Mouse (Mus musculus) lung, postnatal 0 days (tissue): ENCODE results near the gene Pold3. TPM values are rescaled to one million over a fixed set of nuclear protein-coding genes. Genes with fewer than 3 reads are reported as not detected.

Experiments
- ATAC-seq: fragments of 200-750 bp; cut with Nextera tagmentation; 2 replicates; pipeline ENCODE4 v1.8.0; 2017; ENCODE audit warnings: moderate library complexity
- DNase-seq: peaks from one replicate; pipeline ENCODE4 v3.0.0-alpha.2; 2016; ENCODE audit warnings: low spot score
- H3K27ac ChIP-seq: fragments of 300-500 bp; sonication (generic); 2 replicates; pipeline ENCODE4 v1.5.1; 2014; ENCODE audit warnings: antibody characterized with exemption, mild to moderate bottlenecking, low read length, mixed read lengths
- H3K27me3 ChIP-seq: fragments of 300-500 bp; sonication (generic); replicated peaks from 2 replicates; pipeline ENCODE4 v1.6.1; 2014; ENCODE audit warnings: low read length, mixed read lengths; ENCODE audit not compliant: insufficient read depth
- H3K36me3 ChIP-seq: fragments of 300-500 bp; sonication (generic); 2 replicates; pipeline ENCODE4 v1.6.1; 2014; ENCODE audit warnings: low read length, mixed read lengths; ENCODE audit not compliant: insufficient read depth
- H3K4me1 ChIP-seq: fragments of 300-500 bp; sonication (generic); 2 replicates; pipeline ENCODE4 v1.6.1; 2014; ENCODE audit warnings: antibody characterized with exemption, low read depth, low read length, mixed read lengths; ENCODE audit not compliant: insufficient read depth
- H3K4me2 ChIP-seq: fragments of 300-500 bp; sonication (generic); replicated peaks from 2 replicates; pipeline ENCODE4 v1.6.1; 2014; ENCODE audit warnings: low read depth, mild to moderate bottlenecking, low read length, moderate library complexity, mixed read lengths
- H3K4me3 ChIP-seq: fragments of 300-500 bp; sonication (generic); 2 replicates; pipeline ENCODE4 v1.5.1; 2014; ENCODE audit warnings: low read depth, low read length
- H3K9ac ChIP-seq: fragments of 300-500 bp; sonication (generic); replicated peaks from 2 replicates; pipeline ENCODE4 v1.6.1; 2014; ENCODE audit warnings: low read depth, mild to moderate bottlenecking
- H3K9me3 ChIP-seq: fragments of 300-500 bp; sonication (generic); 2 replicates; pipeline ENCODE4 v1.6.1; 2016; ENCODE audit warnings: low read length, mixed read lengths
- CTCF ChIP-seq: IDR thresholded peaks from 2 replicates; pipeline ENCODE4 v1.5.1; 2016; ENCODE audit warnings: antibody characterized with exemption, mild to moderate bottlenecking
- EP300 ChIP-seq: IDR thresholded peaks from 2 replicates; pipeline ENCODE4 v1.6.1; 2016; ENCODE audit warnings: antibody characterized with exemption, mild to moderate bottlenecking, control low read depth
- WGBS: fragments of 180-500 bp; shearing (Covaris S2); extraction: QIAGEN DNeasy Blood & Tissue Kit; methylation state at CpG from one replicate; pipeline ENCODE4 v1.1.7; 2014; 5-methylcytosine and 5-hydroxymethylcytosine counted together
- polyA plus RNA-seq: library from polyadenylated mRNA; unstranded; fragments of >200 nt; fragmentation: Nextera tagmentation; extraction: Ambion mirVana; gene quantifications from 2 replicates; pipeline ENCODE4 v1.2.1, GENCODE M21; 2015

Pold3 gene
- polyA plus RNA-seq, 1 experiment from 2014 or later: 18.2 TPM

DNA sequence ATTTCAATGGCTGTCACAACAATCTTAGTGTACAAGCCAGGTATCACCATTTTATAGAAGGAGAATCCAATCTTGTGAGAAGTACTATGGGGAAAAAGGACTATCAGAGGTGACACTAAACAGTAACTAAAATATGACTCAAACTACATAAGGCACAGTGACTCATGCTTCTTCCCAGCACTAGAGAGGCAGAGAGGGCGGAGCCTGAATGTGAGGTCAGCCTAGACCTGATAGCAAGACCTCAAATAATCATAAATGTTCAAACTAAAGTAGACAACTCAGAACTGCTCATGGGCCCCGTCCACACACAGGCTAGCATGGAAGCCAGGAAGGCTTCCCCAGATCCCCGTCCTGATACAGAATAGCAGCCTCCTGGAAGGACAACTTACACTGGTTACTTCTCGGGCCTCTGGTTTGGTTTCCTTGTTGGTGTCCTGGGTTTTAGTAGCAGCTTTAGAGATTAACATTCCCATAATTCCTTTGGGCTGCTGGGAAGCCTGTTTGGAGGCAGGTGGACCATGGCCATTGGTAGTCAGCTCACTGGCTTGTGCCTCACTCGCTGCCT, 21.3 kb downstream of the Pold3 start:
- 87% methylated on average over 5 of the region's 5 CpGs for WGBS
- Histone ChIP-seq H3K27me3 (no peaks in the 10 kb centered on the region), H3K36me3 (peaks cover 32% of the 10 kb centered on the region), H3K4me1 (no peaks in the 10 kb centered on the region), H3K27ac (no peak overlapping the region), H3K4me2 (no peak overlapping the region), H3K9ac (no peak overlapping the region), H3K9me3 (no peaks in the 10 kb centered on the region), H3K4me3 (no peak overlapping the region)
- DNase-seq: peak; percentile 14
- ATAC-seq: no peak
- TF ChIP-seq EP300 (no peak), CTCF (no peak)

DNA sequence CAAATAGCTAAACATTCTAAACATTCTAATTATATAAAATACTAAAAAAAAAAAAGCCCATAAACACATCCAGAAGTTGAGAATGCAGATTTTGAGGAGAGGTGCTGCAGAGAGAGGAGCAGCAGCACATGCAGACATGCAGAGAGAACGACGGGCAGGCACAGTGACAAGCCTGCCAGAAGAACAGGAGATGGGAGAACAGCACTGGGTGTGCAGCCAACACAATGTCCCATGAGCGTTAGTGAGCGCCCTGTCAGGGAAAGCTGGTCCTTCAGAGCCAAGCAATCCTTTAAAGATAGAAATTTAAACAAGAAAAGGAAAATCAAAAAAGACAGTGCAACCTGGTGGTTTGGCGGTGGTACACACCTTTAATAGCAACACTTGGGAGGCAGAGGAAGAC, 34.5 kb downstream of the Pold3 start:
- Histone ChIP-seq H3K27ac (no peak overlapping the region), H3K9me3 (no peaks in the 10 kb centered on the region), H3K4me1 (no peaks in the 10 kb centered on the region), H3K4me3 (no peak overlapping the region), H3K9ac (no peak overlapping the region), H3K4me2 (no peak overlapping the region), H3K36me3 (peaks cover 34% of the 10 kb centered on the region), H3K27me3 (no peaks in the 10 kb centered on the region)
- no peak for DNase-seq
- 93% methylated on average over 5 of the region's 5 CpGs for WGBS
- ATAC-seq: no peak
- TF ChIP-seq EP300 (no peak), CTCF (no peak)

DNA sequence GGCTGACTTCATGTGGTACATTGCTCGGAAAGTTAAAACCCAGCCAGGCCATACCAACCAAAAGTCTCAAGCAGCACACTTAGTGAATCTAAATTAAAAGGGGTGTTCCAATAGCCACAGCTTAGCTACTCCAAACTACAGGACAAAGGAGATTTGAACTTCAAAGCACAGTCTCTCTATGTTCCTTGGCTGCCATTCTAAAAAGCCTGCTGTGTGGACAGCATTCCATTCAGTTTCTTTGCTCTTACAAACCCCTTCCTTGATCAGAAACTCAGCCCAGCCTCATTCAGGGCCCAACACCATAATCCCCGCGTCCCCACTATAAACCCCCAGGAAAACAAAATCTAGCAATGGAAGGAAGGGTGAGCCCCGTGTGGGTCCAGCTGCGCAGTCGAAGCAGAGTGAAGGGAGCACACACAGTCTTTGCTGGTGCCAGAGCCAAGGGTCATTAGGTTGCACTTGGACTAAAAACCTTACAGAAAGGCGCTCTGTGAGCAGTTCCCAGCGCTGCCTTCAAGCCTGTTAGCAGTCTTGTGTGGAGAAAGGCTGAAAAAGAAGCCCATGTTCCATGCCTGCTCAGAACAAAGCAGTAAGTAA, 35.1 kb downstream of the Pold3 start:
- no peak for DNase-seq
- Histone ChIP-seq H3K4me3 (no peak overlapping the region), H3K27me3 (no peaks in the 10 kb centered on the region), H3K36me3 (peaks cover 34% of the 10 kb centered on the region), H3K4me1 (no peaks in the 10 kb centered on the region), H3K9me3 (no peaks in the 10 kb centered on the region), H3K4me2 (no peak overlapping the region), H3K9ac (no peak overlapping the region), H3K27ac (no peak overlapping the region)
- WGBS: 96% methylated on average over 8 of the region's 8 CpGs
- no peak for ATAC-seq
- TF ChIP-seq CTCF: no peak
- no peak for TF ChIP-seq EP300

- Histone ChIP-seq H3K9me3 (no peaks in the 10 kb centered on the region), H3K36me3 (peaks cover 24% of the 10 kb centered on the region), H3K9ac (no peak overlapping the region), H3K4me2 (no peak overlapping the region), H3K4me1 (no peaks in the 10 kb centered on the region), H3K4me3 (no peak overlapping the region), H3K27me3 (no peaks in the 10 kb centered on the region), H3K27ac (no peak overlapping the region)
- TF ChIP-seq EP300 (no peak), CTCF (peak; percentile 18; the same call in 1 of the 2 replicates)
- ATAC-seq (no peak), DNase-seq (no peak)
- WGBS: 87% methylated on average over 6 of the region's 6 CpGs
Observed at GRCm38 (mm10) chr7:100083812-100084211, 37.6 kb downstream of the Pold3 start.

- TF ChIP-seq CTCF (no peak), EP300 (no peak)
- 93% methylated on average over 6 of the region's 6 CpGs for WGBS
- no peak for DNase-seq
Observed at GRCm38 (mm10) chr7:100082836-100083235, 38.5 kb downstream of the Pold3 start.

DNA sequence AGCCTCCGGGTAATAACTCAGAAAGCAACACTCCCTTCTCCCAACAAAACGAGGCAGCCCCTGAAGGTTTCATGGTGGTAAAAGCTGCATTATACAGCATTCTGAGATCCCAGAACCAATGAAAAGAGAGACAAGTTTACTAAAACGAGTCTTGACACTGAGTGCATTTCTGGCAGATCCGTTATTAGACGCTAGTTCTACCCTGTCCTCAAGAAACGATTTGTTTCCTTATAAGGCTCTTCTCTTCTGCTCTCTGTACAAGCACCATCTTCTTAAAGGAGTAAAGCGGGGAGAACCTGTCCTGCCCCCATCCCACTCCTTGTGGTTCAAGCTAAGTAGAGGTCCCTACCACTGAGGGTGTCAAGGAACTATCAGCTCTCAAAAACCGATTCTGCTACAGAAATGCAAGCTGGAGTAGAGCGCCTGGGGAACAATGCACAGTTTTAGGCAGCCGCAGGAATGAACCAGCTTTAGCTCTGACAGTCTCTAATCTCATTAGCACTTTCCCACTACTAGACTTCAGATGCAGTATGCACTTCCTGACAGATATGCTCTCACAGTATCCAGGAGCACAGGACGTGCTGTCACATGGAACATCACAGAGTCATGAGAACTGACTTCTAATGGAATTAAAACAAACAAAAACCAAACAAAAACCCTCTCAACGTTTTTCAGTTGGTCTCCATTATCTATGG, 41.1 kb downstream of the Pold3 start:
- 68% methylated on average over 12 of the region's 12 CpGs for WGBS
- Histone ChIP-seq H3K27me3 (no peaks in the 10 kb centered on the region), H3K9me3 (no peaks in the 10 kb centered on the region), H3K4me1 (no peaks in the 10 kb centered on the region), H3K27ac (no peak overlapping the region), H3K4me3 (no peak overlapping the region), H3K4me2 (no peak overlapping the region), H3K36me3 (peaks cover 15% of the 10 kb centered on the region), H3K9ac (no peak overlapping the region)
- no peak for ATAC-seq
- no peak for TF ChIP-seq EP300
- no peak for TF ChIP-seq CTCF
- DNase-seq: no peak

More at GRCm38 (mm10) chr7:100082836-100083235, 38.5 kb downstream of the Pold3 start:
- no peak for ATAC-seq
- no peak overlapping the region for H3K4me3 ChIP-seq
- H3K4me1 ChIP-seq: no peaks in the 10 kb centered on the region
- no peaks in the 10 kb centered on the region for H3K27me3 ChIP-seq
- no peak overlapping the region for H3K9ac ChIP-seq
- no peak overlapping the region for H3K4me2 ChIP-seq
- H3K36me3 ChIP-seq: peaks cover 24% of the 10 kb centered on the region
- H3K9me3 ChIP-seq: no peaks in the 10 kb centered on the region
- no peak overlapping the region for H3K27ac ChIP-seq
